Mouse (Mus musculus) embryonic facial prominence, embryonic 13.5 days (tissue): ENCODE results near the gene A630089N07Rik. TPM values are rescaled to one million over a fixed set of nuclear protein-coding genes. Genes with fewer than 3 reads are reported as not detected.

ENCODE experiments used
- ATAC-seq: fragments of 200-750 bp; cut with Nextera tagmentation; 2 replicates; pipeline ENCODE4 v1.8.0; 2017; ENCODE audit warnings: low read depth; ENCODE audit not compliant: insufficient number of reproducible peaks, insufficient read depth, low FRiP score, low TSS enrichment
- H3K27ac ChIP-seq: fragments of 300-500 bp; sonication (generic); 2 replicates; pipeline ENCODE4 v1.5.1; 2015; ENCODE audit warnings: moderate library complexity, mild to moderate bottlenecking, inconsistent platforms
- H3K27me3 ChIP-seq: fragments of 300-500 bp; sonication (generic); 2 replicates; pipeline ENCODE4 v1.6.1; 2015; ENCODE audit warnings: mild to moderate bottlenecking, inconsistent platforms
- H3K36me3 ChIP-seq: fragments of 300-500 bp; sonication (generic); 2 replicates; pipeline ENCODE4 v1.6.1; 2015; ENCODE audit warnings: mild to moderate bottlenecking, inconsistent platforms
- H3K4me1 ChIP-seq: fragments of 300-500 bp; sonication (generic); 2 replicates; pipeline ENCODE4 v1.6.1; 2015; ENCODE audit warnings: inconsistent platforms
- H3K4me2 ChIP-seq: fragments of 300-500 bp; sonication (generic); 2 replicates; pipeline ENCODE4 v1.6.1; 2015; ENCODE audit warnings: moderate library complexity, mild to moderate bottlenecking, inconsistent platforms
- H3K4me3 ChIP-seq: fragments of 300-500 bp; sonication (generic); 2 replicates; pipeline ENCODE4 v1.5.1; 2015; ENCODE audit warnings: mild to moderate bottlenecking, inconsistent platforms
- H3K9ac ChIP-seq: fragments of 300-500 bp; sonication (generic); 2 replicates; pipeline ENCODE4 v1.6.1; 2015; ENCODE audit warnings: mild to moderate bottlenecking, inconsistent platforms
- H3K9me3 ChIP-seq: fragments of 300-500 bp; sonication (generic); 2 replicates; pipeline ENCODE4 v1.6.1; 2016; ENCODE audit warnings: inconsistent platforms
- WGBS: fragments of 180-500 bp; shearing (Covaris S2); methylation state at CpG from one replicate; pipeline ENCODE4 v1.1.7; 2015; ENCODE audit warnings: mixed read lengths; 5-methylcytosine and 5-hydroxymethylcytosine counted together
- polyA plus RNA-seq: library from polyadenylated mRNA; unstranded; fragments of >200 nt; fragmentation: Nextera tagmentation; extraction: Ambion mirVana; gene quantifications from 2 replicates; pipeline ENCODE4 v1.2.1, GENCODE M21; 2015

Gene A630089N07Rik
- polyA plus RNA-seq, 1 experiment from 2014 or later = 26.3 TPM

- H3K4me1 ChIP-seq = peaks cover 15% of the 10 kb centered on the region
- H3K9me3 ChIP-seq = no peaks in the 10 kb centered on the region
- ATAC-seq = peak; percentile 38; the same call in 1 of the 2 replicates
- H3K27ac ChIP-seq = peak overlapping the region; percentile 96
- peak overlapping the region; percentile 90 for H3K9ac ChIP-seq
- H3K4me2 ChIP-seq = peak overlapping the region; percentile 90
- peaks cover 2% of the 10 kb centered on the region for H3K36me3 ChIP-seq
- H3K4me3 ChIP-seq = peak overlapping the region; percentile 81
- 9% methylated on average over 28 of the region's 36 CpGs for WGBS
- no peaks in the 10 kb centered on the region for H3K27me3 ChIP-seq
Observed at GRCm38 (mm10) chr16:97961381-97962150, 120.7 kb downstream of the A630089N07Rik start.

GRCm38 (mm10) chr16:97960348-97960747 lies 121.9 kb downstream of the A630089N07Rik start:
- H3K4me3 ChIP-seq = no peak overlapping the region
- H3K9me3 ChIP-seq = no peaks in the 10 kb centered on the region
- no peak overlapping the region for H3K9ac ChIP-seq
- no peaks in the 10 kb centered on the region for H3K27me3 ChIP-seq
- no peak for ATAC-seq
- peaks cover 15% of the 10 kb centered on the region for H3K4me1 ChIP-seq
- H3K36me3 ChIP-seq = peaks cover 14% of the 10 kb centered on the region
- no peak overlapping the region for H3K4me2 ChIP-seq
- WGBS = 95% methylated on average over 3 of the region's 3 CpGs
- no peak overlapping the region for H3K27ac ChIP-seq

GRCm38 (mm10) chr16:97958401-97958973 lies 123.8 kb downstream of the A630089N07Rik start:
- Histone ChIP-seq H3K9me3 (no peaks in the 10 kb centered on the region), H3K27ac (no peak overlapping the region), H3K4me3 (no peak overlapping the region), H3K27me3 (no peaks in the 10 kb centered on the region), H3K9ac (no peak overlapping the region), H3K4me2 (no peak overlapping the region), H3K4me1 (peaks cover 15% of the 10 kb centered on the region), H3K36me3 (peaks cover 30% of the 10 kb centered on the region)
- no peak for ATAC-seq

- ATAC-seq = no peak
Observed at GRCm38 (mm10) chr16:97957626-97958025, 124.6 kb downstream of the A630089N07Rik start.

GRCm38 (mm10) chr16:97956011-97956410 lies 126.2 kb downstream of the A630089N07Rik start:
- Histone ChIP-seq H3K36me3 (peaks cover 55% of the 10 kb centered on the region), H3K4me2 (no peak overlapping the region), H3K4me1 (peaks cover 11% of the 10 kb centered on the region), H3K27me3 (no peaks in the 10 kb centered on the region), H3K4me3 (no peak overlapping the region), H3K9ac (no peak overlapping the region), H3K27ac (no peak overlapping the region), H3K9me3 (no peaks in the 10 kb centered on the region)
- WGBS = 88% methylated on average over 2 of the region's 2 CpGs
- ATAC-seq = no peak

More at GRCm38 (mm10) chr16:97957626-97958025, 124.6 kb downstream of the A630089N07Rik start:
- no peaks in the 10 kb centered on the region for H3K9me3 ChIP-seq
- H3K4me3 ChIP-seq = no peak overlapping the region
- H3K36me3 ChIP-seq = peaks cover 39% of the 10 kb centered on the region
- no peaks in the 10 kb centered on the region for H3K27me3 ChIP-seq
- no peak overlapping the region for H3K9ac ChIP-seq
- peak overlapping the region; percentile 22; the same call in 1 of the 2 replicates for H3K27ac ChIP-seq
- no peak overlapping the region for H3K4me2 ChIP-seq
- H3K4me1 ChIP-seq = peaks cover 15% of the 10 kb centered on the region

- no peak overlapping the region for H3K9ac ChIP-seq
- no peak overlapping the region for H3K4me2 ChIP-seq
- no peak for ATAC-seq
- H3K27ac ChIP-seq = no peak overlapping the region
- no peaks in the 10 kb centered on the region for H3K9me3 ChIP-seq
- H3K36me3 ChIP-seq = peaks cover 77% of the 10 kb centered on the region
- WGBS = 93% methylated on average over 2 of the region's 2 CpGs
- no peak overlapping the region for H3K4me3 ChIP-seq
- H3K4me1 ChIP-seq = peaks cover 6% of the 10 kb centered on the region; the same call in 1 of the 2 replicates
- no peaks in the 10 kb centered on the region for H3K27me3 ChIP-seq
Observed at GRCm38 (mm10) chr16:97953300-97953699, 128.9 kb downstream of the A630089N07Rik start.

- no peaks in the 10 kb centered on the region for H3K9me3 ChIP-seq
- H3K27ac ChIP-seq = no peak overlapping the region
- peaks cover 3% of the 10 kb centered on the region; the same call in 1 of the 2 replicates for H3K4me1 ChIP-seq
- H3K27me3 ChIP-seq = no peaks in the 10 kb centered on the region
- H3K36me3 ChIP-seq = peaks cover 77% of the 10 kb centered on the region
- no peak overlapping the region for H3K4me3 ChIP-seq
- no peak for ATAC-seq
- H3K4me2 ChIP-seq = no peak overlapping the region
- H3K9ac ChIP-seq = no peak overlapping the region
- WGBS = 86% methylated on average over 9 of the region's 9 CpGs
Observed at GRCm38 (mm10) chr16:97952801-97953200, 129.4 kb downstream of the A630089N07Rik start.

- H3K36me3 ChIP-seq = peaks cover 77% of the 10 kb centered on the region
- H3K4me1 ChIP-seq = no peaks in the 10 kb centered on the region
- WGBS = 81% methylated on average over 4 of the region's 4 CpGs
- H3K9ac ChIP-seq = no peak overlapping the region
- H3K4me2 ChIP-seq = no peak overlapping the region
- no peak for ATAC-seq
- H3K27ac ChIP-seq = no peak overlapping the region
- no peaks in the 10 kb centered on the region for H3K27me3 ChIP-seq
- H3K9me3 ChIP-seq = no peaks in the 10 kb centered on the region
- no peak overlapping the region for H3K4me3 ChIP-seq
Observed at GRCm38 (mm10) chr16:97952371-97952770, 129.9 kb downstream of the A630089N07Rik start.

Other genes starting within 250 kb of the A630089N07Rik start
- 12.0 and 13.4 TPM in 2 replicates for gene Prdm15, start 230.6 kb downstream of the A630089N07Rik start, polyA plus RNA-seq
- 12.5 and 13.1 TPM in 2 replicates for gene C2cd2, start 119.9 kb downstream of the A630089N07Rik start, polyA plus RNA-seq
- gene Zbtb21, start 119.8 kb downstream of the A630089N07Rik start, polyA plus RNA-seq = 13.0 and 14.3 TPM in 2 replicates
- gene B230307C23Rik, start 85.1 kb downstream of the A630089N07Rik start, polyA plus RNA-seq = 22.5 and 34.9 TPM in 2 replicates